Mouse (Mus musculus): ENCODE results near the gene Mapk3.

Mapk3 gene

GRCm38 (mm10) chr7:126782693-126783092 lies 23.3 kb downstream of the Mapk3 start:
- DNase-seq (ENCODE audit: low read depth, low spot score), result no peak

DNA sequence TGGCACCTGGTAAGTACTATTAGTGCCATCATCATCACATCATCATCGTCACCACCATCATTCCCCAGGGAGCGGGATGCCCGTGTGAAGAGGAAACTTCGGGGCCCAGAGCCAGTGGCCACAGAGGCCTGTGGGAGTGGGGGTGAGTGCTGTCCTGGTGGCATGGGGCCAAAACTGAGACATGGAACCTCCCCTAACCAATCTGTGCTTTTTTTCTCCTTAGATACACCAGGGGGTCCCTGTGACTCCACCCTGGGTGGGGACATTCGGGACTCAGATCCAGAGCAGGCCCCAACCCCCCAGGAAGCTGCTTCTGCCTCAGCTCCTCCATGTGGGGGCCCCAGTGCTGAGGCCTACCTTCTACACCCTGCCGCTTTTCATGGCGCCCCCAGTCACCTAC lies 25.1 kb downstream of the Mapk3 start:
- no peak for DNase-seq (ENCODE audit: low read depth, low spot score)

DNA sequence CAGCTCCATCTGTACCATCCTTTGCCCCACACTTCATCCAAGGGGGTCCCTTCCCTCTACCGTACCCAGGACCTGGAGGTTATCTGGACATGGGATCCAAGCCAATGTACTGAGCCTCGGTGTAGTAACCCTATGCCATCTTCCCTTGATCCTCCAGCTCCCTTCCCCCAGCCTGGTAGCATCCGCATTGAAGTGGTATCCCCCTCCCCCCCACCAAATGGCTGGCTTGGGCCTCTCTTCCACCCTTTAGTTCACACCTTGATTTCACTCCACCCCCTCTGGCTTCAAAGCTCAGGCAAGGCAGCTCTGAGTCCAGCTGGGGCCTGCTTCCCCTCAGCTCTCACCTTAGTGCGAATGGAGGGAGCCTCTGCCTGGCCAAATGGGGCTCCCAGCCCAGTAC lies 25.7 kb downstream of the Mapk3 start:
- no peak for DNase-seq (ENCODE audit: low read depth, low spot score)

- DNase-seq (ENCODE audit: low read depth, low spot score), result no peak
Observed at GRCm38 (mm10) chr7:126786142-126786541, 26.7 kb downstream of the Mapk3 start.

- DNase-seq (ENCODE audit: low read depth, low spot score), result no peak
Observed at GRCm38 (mm10) chr7:126789141-126789540, 29.7 kb downstream of the Mapk3 start.

- DNase-seq (ENCODE audit: low read depth, low spot score), result peak; percentile 96
Observed at GRCm38 (mm10) chr7:126791851-126792720, 32.7 kb downstream of the Mapk3 start, which contains the start of gene Ppp4c. Gene Ppp4c, minus strand, starts transcription at chr7:126792496.

GRCm38 (mm10) chr7:126792721-126793443 lies 33.5 kb downstream of the Mapk3 start:
- DNase-seq (ENCODE audit: low read depth, low spot score), result no peak

- no peak for DNase-seq (ENCODE audit: low read depth, low spot score)
Observed at GRCm38 (mm10) chr7:126793456-126794270, 34.3 kb downstream of the Mapk3 start.

DNA sequence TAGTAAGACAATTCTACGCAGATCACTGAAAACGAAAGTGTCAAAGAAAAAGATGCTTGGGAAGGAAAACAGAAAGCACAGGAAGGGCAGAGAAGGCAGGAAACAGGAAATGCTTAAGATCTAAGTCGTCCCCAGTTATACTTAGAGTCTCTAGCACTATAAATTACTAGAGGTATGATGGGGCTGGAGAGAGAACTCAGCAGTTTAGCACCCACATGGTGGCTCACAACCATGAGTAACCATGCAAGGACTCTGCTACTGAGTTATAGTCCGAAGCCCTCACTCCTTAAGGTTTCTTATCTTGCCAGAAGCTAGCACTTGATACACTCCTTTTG lies 34.8 kb downstream of the Mapk3 start:
- DNase-seq (ENCODE audit: low read depth, low spot score), result no peak

DNA sequence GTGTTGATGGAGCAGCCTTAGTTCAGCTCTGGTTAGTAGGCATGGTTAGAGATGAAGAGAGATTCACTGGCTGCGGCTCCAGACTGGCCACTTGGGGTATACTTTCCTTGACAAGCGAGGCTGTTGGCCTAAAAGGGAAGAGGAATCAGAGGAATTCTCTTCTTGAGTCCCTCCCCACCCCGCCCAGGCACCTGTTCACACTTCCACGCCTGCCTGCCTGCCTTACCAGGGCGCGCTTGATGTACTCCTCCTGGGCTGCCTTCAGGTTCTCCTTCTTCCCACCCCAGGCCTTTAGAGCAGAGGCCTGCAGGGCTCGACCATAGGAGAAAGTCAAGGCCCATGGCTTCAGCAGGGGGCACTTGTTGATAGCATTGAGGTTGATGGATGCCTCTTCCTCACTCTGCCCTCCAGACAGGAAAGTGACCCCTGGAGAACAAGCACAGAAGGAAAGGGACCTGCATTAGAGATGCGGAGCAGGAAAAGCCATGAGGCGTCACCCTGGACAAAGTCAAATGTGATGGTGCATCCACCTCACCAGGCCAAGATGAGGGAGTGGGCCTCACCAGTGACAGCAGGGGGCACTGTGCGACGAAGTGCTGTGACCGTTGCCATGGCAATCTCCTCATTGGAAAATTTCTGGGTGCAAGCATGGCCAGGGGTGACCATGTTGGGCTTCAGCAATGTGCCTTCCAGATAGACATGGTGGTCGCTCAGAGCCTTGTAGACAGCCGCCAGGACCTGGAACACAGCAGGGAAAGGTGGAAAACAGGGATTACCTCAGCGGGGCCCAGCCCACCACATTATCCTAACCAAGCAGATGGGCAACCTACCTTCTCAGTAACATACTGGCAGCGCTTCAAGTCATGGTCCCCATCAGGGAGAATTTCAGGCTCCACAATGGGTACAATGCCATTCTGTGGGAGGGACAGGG lies 36.3 kb downstream of the Mapk3 start:
- DNase-seq (ENCODE audit: low read depth, low spot score), result no peak

DNA sequence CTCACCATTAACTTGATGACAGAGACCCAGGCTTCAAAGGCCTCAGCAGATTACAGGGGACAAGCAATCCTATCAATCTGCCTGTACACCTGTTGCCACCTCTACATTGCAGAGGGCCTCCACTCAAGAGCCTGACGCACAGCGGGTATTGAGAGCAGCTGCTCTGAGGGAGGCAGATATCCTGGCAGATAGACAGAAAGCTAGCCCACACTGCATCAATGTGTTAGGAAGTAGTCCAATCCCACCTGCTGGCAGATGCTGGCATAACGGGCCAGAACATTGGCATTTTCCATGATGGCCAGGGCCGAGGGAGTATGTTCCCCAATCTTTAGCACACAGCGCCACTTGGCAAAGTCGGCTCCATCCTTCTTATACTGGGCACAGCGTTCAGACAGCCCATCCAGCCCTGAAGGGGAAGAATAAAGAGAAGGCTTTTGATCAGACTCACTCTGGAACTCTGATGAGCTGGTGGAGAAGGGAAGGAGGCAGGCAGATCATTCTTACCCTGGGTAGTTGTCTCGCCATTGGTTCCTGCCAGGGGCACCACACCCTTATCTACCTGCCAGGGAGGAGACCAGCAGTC lies 37.0 kb downstream of the Mapk3 start:
- DNase-seq (ENCODE audit: low read depth, low spot score), result peak; percentile 84

DNA sequence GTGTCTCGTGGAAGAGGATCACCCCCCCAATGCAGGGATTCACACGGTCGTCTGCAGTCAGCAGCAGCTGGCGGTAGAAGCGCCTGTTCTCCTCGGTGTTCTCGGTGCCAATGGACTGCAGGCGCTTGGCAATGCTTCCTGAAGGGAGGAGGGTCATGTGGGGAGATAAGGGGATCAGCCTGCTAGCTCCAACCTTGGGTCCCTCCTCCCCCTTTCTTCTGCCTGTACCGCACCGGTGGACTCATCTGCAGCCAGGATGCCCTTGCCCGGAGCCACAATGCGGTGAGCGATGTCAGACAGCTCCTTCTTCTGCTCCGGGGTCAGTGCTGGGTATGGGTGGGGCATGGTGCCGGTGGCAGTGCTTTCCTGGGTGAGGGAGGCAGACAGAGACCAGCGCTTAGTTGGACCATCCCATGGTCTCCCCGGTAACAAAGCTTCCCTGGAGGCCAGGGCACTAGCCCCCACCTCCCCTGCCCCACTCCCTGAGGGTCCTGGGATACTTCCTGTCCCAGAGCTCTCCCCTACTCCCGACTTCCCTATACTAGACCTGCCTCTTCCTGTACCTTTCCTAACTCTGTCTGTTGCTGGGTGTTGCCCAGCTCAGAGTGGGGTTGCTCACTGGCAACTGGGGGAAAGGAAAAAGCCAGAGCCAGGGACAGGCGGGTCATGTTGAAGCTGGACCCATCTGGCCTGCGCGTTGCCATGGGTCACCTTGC lies 38.2 kb downstream of the Mapk3 start, which contains the start of gene Fam57b:
Fam57b (plus strand) TSS at position 258 of the 716 bp plus-strand sequence.
- DNase-seq (ENCODE audit: low read depth, low spot score), result peak; percentile 38

GRCm38 (mm10) chr7:126798127-126799049 lies 39.0 kb downstream of the Mapk3 start:
- no peak for DNase-seq (ENCODE audit: low read depth, low spot score)

GRCm38 (mm10) chr7:126799050-126799467 lies 39.7 kb downstream of the Mapk3 start:
- DNase-seq (ENCODE audit: low read depth, low spot score), result peak; percentile 95

DNA sequence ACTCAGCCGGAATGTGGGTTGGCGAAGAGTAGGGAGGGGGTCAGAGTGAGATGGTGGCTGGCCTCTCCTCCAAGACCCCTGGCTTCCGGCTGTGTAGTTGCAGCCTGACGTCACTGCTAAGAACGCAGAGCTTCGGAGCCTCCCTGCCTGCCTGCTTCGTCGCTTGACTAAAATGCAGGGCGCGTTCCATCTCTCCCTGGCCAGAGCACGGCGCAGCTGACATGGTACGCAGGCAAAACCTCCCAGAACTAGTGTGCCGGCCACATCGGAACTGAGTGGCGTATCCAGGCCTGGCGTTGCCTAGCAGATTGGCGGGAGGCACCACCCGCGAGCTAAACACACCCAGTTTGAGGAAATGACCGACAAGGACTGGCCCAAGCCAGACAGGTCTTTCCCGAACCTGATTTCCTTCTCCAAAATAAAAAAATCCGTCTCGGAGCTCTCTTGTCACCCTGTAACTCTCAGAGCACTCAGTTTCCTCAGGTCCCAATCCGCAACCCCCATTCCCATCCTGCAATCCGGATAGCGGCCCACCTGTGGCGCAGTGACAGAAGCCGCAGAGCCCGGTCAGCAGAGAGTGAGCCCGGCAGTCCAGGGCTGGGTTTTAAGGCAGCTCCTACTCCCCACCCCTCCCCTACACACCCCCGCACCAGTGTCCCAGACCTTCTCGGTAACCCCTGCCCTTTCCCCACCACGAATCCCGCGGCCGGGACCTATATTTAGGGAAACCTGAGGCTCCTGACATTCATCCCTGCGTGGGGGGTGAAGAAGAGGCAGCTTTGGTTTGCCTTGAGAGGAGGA lies 40.3 kb downstream of the Mapk3 start:
- peak; percentile 90 for DNase-seq (ENCODE audit: low read depth, low spot score)

- peak; percentile 54 for DNase-seq (ENCODE audit: low read depth, low spot score)
Observed at GRCm38 (mm10) chr7:126800269-126801056, 41.1 kb downstream of the Mapk3 start.

DNA sequence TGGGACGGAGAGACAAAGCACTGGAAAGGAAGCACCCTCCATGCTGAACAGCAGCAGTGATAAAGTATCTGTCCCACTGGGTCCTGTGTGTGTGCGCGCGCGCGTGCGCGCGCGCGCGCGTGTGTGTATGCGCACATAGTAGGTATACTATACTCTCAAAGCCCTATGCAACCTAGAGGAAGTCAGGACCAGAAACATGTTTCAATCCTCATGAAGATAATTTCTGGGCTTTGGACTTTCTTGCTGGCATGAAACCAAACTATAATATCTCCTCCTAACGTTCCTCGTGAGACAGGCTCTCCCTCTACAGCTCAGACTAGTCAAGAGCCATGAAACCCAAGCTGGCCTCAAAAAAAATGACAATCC lies 41.6 kb downstream of the Mapk3 start:
- no peak for DNase-seq (ENCODE audit: low read depth, low spot score)

All from 3T3-L1 (cell line).